Mouse (Mus musculus) lung, embryonic 14.5 days (tissue): ENCODE measurements around the gene Gpr176. TPM values are rescaled to one million over a fixed set of nuclear protein-coding genes. Genes with fewer than 3 reads are reported as not detected.

Experiments
- ATAC-seq: fragments of 200-750 bp; cut with Nextera tagmentation; 2 replicates; pipeline ENCODE4 v1.8.0; 2017; ENCODE audit warnings: mild to moderate bottlenecking, moderate TSS enrichment, moderate library complexity; ENCODE audit not compliant: insufficient read depth
- DNase-seq: peaks from one replicate; pipeline ENCODE4 v3.0.0-alpha.2; 2015
- H3K27ac ChIP-seq: fragments of 300-500 bp; sonication (generic); 2 replicates; pipeline ENCODE4 v1.5.1; 2014; ENCODE audit warnings: low read depth, mild to moderate bottlenecking, moderate library complexity
- H3K27me3 ChIP-seq: fragments of 300-500 bp; sonication (generic); 2 replicates; pipeline ENCODE4 v1.6.1; 2014; ENCODE audit warnings: low read length, control low read depth; ENCODE audit not compliant: insufficient read depth
- H3K36me3 ChIP-seq: fragments of 300-500 bp; sonication (generic); 2 replicates; pipeline ENCODE4 v1.6.1; 2014; ENCODE audit warnings: control low read depth; ENCODE audit not compliant: insufficient read depth
- H3K4me1 ChIP-seq: fragments of 300-500 bp; sonication (generic); 2 replicates; pipeline ENCODE4 v1.6.1; 2014; ENCODE audit warnings: antibody characterized with exemption, control low read depth; ENCODE audit not compliant: insufficient read depth
- H3K4me2 ChIP-seq: fragments of 300-500 bp; sonication (generic); 2 replicates; pipeline ENCODE4 v1.6.1; 2014; ENCODE audit warnings: mild to moderate bottlenecking
- H3K4me3 ChIP-seq: fragments of 300-500 bp; sonication (generic); 2 replicates; pipeline ENCODE4 v1.5.1; 2014; ENCODE audit warnings: low read depth, low read length
- H3K9ac ChIP-seq: fragments of 300-500 bp; sonication (generic); 2 replicates; pipeline ENCODE4 v1.6.1; 2014
- H3K9me3 ChIP-seq: fragments of 300-500 bp; sonication (generic); 2 replicates; pipeline ENCODE4 v1.6.1; 2016; ENCODE audit warnings: low read depth, low read length, control low read depth
- CTCF ChIP-seq: IDR thresholded peaks from 2 replicates; pipeline ENCODE4 v1.5.1; 2016; ENCODE audit warnings: antibody characterized with exemption, low read depth
- WGBS: fragments of 180-500 bp; shearing (Covaris S2); extraction: QIAGEN DNeasy Blood & Tissue Kit; methylation state at CpG from one replicate; pipeline ENCODE4 v1.1.7; 2014; 5-methylcytosine and 5-hydroxymethylcytosine counted together
- polyA plus RNA-seq: library from polyadenylated mRNA; unstranded; fragments of >200 nt; fragmentation: Nextera tagmentation; extraction: Ambion mirVana; gene quantifications from 2 replicates; pipeline ENCODE4 v1.2.1, GENCODE M21; 2014

Gene Gpr176
- polyA plus RNA-seq, 1 experiment from 2014 or later, result 0.26 TPM

GRCm38 (mm10) chr2:118406811-118407210 is 33.6 kb upstream of the Gpr176 start:
- H3K9ac ChIP-seq, result no peak overlapping the region
- peaks cover 29% of the 10 kb centered on the region for H3K36me3 ChIP-seq
- no peak overlapping the region for H3K4me3 ChIP-seq
- WGBS, result 59% methylated on average over 2 of the region's 2 CpGs
- H3K27ac ChIP-seq, result no peak overlapping the region
- no peaks in the 10 kb centered on the region for H3K27me3 ChIP-seq
- H3K4me2 ChIP-seq, result no peak overlapping the region
- no peak for TF ChIP-seq CTCF
- DNase-seq (no peak), ATAC-seq (no peak)
- H3K4me1 ChIP-seq, result no peaks in the 10 kb centered on the region
- no peaks in the 10 kb centered on the region for H3K9me3 ChIP-seq

DNA sequence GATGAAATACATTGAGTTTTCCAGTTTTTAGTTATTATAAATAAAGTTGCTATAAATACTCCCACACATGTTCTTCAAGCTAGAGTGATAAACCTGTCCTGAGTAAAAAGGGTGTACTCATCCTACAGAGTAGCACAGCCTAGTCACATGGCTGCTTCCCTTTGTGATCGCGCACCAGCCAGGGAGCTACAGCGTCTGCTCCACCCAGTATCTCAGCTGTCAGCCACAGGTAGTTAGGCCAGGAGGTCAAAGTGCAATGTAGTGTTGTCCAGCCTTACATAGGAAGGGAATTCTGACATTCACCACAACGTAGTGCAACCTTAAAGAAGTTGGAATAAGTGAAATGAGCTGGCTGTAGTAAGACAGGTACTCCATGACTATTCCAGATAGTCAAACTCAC is 32.3 kb upstream of the Gpr176 start:
- H3K4me1 ChIP-seq, result no peaks in the 10 kb centered on the region
- ATAC-seq (no peak), DNase-seq (no peak)
- H3K9ac ChIP-seq, result no peak overlapping the region
- no peaks in the 10 kb centered on the region for H3K9me3 ChIP-seq
- no peak for TF ChIP-seq CTCF
- 81% methylated on average over 4 of the region's 4 CpGs for WGBS
- no peak overlapping the region for H3K27ac ChIP-seq
- H3K36me3 ChIP-seq, result peaks cover 24% of the 10 kb centered on the region
- H3K4me3 ChIP-seq, result no peak overlapping the region
- no peaks in the 10 kb centered on the region for H3K27me3 ChIP-seq
- H3K4me2 ChIP-seq, result no peak overlapping the region

- no peak overlapping the region for H3K4me2 ChIP-seq
- ATAC-seq, result no peak
- peaks cover 23% of the 10 kb centered on the region for H3K36me3 ChIP-seq
- H3K27ac ChIP-seq, result no peak overlapping the region
- DNase-seq, result no peak
- WGBS, result 78% methylated on average over 5 of the region's 5 CpGs
- no peak overlapping the region for H3K4me3 ChIP-seq
- no peaks in the 10 kb centered on the region for H3K4me1 ChIP-seq
- H3K9me3 ChIP-seq, result no peaks in the 10 kb centered on the region
- no peak for TF ChIP-seq CTCF
- H3K9ac ChIP-seq, result no peak overlapping the region
- H3K27me3 ChIP-seq, result no peaks in the 10 kb centered on the region
Observed at GRCm38 (mm10) chr2:118404336-118404735, 31.1 kb upstream of the Gpr176 start.

DNA sequence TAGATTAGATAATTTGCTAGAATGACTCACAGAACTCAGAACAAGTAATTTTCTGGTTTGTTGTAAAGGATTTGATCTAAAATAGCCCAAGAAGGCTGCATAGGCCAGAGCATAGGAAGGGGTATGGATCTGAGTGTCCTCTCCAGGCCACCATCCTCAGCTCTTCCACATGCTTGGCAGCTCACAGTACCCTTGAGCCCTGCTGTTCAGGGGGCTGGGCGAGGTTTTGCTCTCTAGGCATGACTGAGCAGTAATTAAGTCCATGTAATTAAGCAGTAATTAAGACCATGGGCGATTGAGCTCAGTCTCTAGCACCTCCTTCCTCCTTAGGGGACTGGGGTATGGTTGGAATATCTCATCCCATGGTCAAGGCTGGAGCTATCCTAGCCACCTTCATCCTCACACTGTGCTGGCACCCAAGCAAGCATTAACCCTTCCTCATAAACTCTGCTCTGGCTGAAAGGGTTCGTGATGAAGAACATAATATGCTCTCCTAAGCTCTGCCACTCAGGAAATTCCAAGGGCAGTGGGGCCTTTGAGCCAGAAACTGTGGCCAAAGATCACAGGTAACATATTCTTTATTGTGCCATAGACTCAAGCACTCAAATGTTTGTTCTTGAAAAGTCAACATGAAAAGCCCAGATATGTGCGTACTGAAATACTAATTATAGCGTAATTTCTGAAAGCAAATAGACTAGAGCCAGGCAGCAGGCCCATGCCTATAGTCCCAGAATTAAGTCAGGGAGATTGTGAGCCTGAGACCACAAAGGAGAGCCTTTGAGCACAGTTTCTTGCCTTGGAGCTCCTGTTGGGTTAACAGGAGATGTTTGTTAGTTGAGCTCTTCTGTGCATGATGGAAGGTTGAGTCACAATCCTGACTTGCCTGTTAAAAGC is 28.9 kb upstream of the Gpr176 start:
- Histone ChIP-seq H3K4me1 (no peaks in the 10 kb centered on the region), H3K9me3 (no peaks in the 10 kb centered on the region), H3K27ac (peak overlapping the region; percentile 44; the same call in 1 of the 2 replicates), H3K4me3 (no peak overlapping the region), H3K9ac (no peak overlapping the region), H3K4me2 (no peak overlapping the region), H3K27me3 (no peaks in the 10 kb centered on the region), H3K36me3 (peaks cover 13% of the 10 kb centered on the region; the same call in 1 of the 2 replicates)
- ATAC-seq (peak; percentile 38; the same call in 1 of the 2 replicates), DNase-seq (peak; percentile 23)
- 74% methylated on average over 5 of the region's 5 CpGs for whole genome bisulfite sequencing
- no peak for TF ChIP-seq CTCF

- WGBS, result 73% methylated on average over 5 of the region's 5 CpGs
- H3K4me2 ChIP-seq, result no peak overlapping the region
Observed at GRCm38 (mm10) chr2:118399751-118400150, 26.5 kb upstream of the Gpr176 start.

GRCm38 (mm10) chr2:118391201-118391600 is 18.0 kb upstream of the Gpr176 start:
- peaks cover 5% of the 10 kb centered on the region; the same call in 1 of the 2 replicates for H3K4me1 ChIP-seq
- no peak overlapping the region for H3K9ac ChIP-seq
- ATAC-seq (no peak), DNase-seq (no peak)
- no peak overlapping the region for H3K4me3 ChIP-seq
- H3K9me3 ChIP-seq, result no peaks in the 10 kb centered on the region
- 78% methylated on average over 5 of the region's 5 CpGs for WGBS
- H3K27ac ChIP-seq, result no peak overlapping the region
- H3K4me2 ChIP-seq, result no peak overlapping the region
- no peak for TF ChIP-seq CTCF
- no peaks in the 10 kb centered on the region for H3K27me3 ChIP-seq
- no peaks in the 10 kb centered on the region for H3K36me3 ChIP-seq

More at GRCm38 (mm10) chr2:118399751-118400150, 26.5 kb upstream of the Gpr176 start:
- DNase-seq (no peak), ATAC-seq (no peak)
- Histone ChIP-seq H3K27me3 (no peaks in the 10 kb centered on the region), H3K9me3 (no peaks in the 10 kb centered on the region), H3K4me1 (no peaks in the 10 kb centered on the region), H3K4me3 (no peak overlapping the region), H3K36me3 (peaks cover 8% of the 10 kb centered on the region; the same call in 1 of the 2 replicates), H3K27ac (no peak overlapping the region), H3K9ac (no peak overlapping the region)
- TF ChIP-seq CTCF, result no peak

DNA sequence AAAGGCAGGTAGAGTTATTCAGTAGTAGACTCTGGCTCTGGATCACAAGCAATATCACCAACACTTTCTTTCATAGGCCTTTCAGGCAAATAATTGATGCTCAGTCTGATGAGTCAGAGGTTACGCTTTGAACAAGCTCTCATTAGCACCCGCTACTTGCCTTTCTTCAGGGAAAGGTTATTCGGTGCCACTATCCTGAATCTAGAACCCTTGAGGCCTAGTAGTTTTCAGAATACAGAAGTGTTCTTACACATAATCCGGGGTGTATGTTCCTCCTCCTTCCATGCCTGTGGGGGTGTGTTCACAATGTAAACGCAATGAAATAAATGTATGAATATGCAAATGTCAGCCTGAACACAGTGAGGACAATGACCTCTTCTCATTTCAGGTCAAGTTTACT is 16.9 kb upstream of the Gpr176 start:
- Histone ChIP-seq H3K4me3 (no peak overlapping the region; the same call in 1 of the 2 replicates), H3K9me3 (no peaks in the 10 kb centered on the region), H3K27ac (no peak overlapping the region), H3K4me2 (peak overlapping the region; percentile 83), H3K4me1 (peaks cover 5% of the 10 kb centered on the region; the same call in 1 of the 2 replicates), H3K9ac (no peak overlapping the region), H3K27me3 (no peaks in the 10 kb centered on the region), H3K36me3 (no peaks in the 10 kb centered on the region)
- DNase-seq, result no peak
- ATAC-seq, result no peak
- no peak for TF ChIP-seq CTCF
- 83% methylated on average over 5 of the region's 5 CpGs for WGBS
